Mouse (Mus musculus) WW6 (cell line): ENCODE results near the gene Insig1.

Experiments
- DNase-seq: peaks from one replicate; pipeline ENCODE4 v3.0.0-alpha.2; 2013; ENCODE audit warnings: low read depth, low spot score

The Insig1 gene

DNA sequence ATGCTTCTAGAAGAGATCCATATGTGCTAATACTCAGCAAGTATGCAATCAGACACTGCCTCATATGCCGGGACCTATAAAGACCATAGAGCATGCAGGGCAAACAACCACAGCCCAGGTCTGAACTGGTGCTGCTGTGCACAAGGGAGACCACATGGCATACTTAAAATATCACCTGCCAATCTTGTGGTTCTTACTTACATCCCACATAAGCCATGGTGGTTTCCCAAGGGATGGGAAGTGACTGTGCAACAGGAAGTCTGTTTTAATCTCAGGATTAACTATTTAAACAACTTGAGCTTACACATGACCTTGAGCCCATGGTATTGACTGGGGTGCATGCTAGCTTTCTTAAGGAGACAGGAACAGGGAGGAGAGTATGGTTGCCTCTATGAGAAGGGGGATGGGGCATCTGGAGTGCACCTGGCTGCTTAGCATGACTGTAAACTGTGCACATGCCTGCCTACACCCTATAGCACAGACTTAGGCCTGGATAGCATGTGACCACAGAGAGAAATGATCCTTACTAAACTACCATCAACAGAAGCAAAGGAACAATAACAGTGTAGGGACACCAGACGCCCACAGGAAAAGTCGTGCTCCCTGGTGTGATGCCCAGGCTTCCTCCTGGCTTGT lies 7.1 kb upstream of the Insig1 start:
- DNase-seq = no peak

DNA sequence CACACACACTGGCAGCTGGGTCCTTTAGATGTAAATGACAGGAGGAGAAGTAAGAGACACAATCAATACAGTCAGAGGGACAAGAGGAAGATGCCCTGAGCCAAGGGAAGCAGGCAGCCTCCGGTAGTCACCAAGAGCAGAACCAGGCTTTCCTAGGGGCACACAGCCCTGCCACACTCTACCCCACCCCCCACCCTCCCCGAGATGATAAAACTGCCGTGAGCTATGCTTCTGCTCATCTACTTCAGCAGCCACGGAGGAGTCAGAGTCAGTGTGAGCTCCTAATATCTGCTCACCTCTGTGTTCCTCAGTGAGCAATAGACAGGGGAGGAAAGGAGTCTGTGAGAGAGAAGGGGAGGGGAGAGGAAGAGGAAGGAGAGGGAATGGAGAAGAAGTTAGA lies 5.9 kb upstream of the Insig1 start:
- no peak for DNase-seq

DNA sequence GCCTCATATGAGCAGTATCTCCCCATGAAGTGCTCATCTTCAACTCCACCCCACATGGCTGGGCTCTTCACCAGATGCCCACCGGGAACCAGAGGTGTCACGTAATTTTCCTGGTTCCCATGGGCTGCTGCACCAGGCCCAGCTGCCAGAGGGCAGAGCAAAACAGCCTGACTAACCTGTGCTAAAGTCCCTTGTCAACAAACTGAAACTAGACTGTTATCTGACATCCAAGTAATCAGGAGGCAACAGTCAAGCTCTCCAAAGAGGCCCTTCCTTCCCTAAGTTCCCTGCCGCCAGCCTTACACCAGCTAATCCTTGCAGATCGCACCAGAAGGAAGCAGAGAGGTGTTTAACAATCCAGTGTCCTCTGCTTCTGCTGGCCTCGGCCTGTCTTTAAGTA lies 4.9 kb upstream of the Insig1 start:
- DNase-seq = no peak

DNA sequence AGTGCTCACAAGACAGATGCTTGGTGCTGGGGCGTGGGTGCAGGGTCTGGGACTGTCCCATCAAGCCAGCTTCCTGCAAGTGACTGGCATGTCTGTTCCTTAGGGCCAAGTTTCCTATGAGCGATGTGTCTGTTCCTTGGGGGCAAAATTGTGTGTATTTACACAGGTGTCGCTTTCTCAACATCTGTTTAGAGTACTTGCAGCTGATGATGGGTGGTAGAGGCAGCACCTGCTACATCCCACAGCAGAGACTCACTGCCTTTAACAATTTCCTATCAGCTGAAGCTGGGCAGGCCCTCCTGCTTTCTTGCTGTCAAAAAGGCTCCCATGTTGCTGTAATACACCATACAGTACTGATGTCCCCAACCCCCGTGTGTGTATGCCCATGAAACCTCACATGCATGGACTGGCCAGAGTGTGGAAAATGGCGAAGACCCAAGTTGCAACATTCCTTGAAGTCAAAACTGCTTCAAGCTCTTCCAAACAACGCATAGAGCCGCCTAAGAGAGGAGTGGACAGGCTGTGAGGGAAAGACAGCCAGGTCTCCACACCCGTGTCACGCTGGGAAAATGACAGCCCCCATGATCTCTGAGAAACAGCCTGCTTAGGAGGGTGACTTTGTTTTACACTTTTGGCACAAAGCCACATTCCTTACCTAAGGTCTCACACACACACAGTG lies 875 bp upstream of the Insig1 start:
- DNase-seq = no peak

DNA sequence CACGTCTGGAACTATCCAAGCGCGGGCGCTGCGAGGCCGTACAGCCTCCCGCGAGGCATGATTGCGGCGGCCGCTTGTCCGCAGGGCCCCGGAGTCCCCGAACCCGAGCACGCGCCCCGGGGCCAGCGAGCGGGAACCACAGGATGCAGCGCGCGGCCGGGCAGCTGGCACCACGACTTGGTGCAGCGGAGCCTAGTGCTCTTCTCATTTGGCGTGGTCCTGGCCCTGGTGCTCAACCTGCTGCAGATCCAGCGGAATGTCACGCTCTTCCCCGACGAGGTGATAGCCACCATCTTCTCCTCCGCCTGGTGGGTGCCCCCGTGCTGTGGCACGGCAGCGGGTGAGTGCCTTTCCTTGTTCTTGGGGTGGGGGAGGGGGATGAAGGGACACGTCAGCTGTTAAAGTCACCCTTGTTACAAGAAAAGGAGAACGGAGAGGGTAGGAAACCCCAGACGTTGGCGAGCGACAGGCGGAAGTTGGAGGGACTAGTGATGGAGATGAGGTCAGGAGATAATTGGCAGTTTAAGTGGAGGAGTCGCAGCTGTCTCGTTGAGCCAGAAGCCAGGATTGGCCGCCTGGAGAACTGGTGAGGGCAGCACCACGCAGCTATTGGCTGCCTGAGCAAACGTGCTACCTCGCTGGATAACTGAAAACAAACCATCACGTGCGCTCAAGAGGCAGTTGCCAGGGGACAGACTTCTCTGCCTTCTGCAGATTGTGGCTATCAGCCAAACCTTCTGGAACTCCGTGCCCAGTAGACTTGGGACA lies 477 bp downstream of the Insig1 start:
- DNase-seq = peak; percentile 57

DNA sequence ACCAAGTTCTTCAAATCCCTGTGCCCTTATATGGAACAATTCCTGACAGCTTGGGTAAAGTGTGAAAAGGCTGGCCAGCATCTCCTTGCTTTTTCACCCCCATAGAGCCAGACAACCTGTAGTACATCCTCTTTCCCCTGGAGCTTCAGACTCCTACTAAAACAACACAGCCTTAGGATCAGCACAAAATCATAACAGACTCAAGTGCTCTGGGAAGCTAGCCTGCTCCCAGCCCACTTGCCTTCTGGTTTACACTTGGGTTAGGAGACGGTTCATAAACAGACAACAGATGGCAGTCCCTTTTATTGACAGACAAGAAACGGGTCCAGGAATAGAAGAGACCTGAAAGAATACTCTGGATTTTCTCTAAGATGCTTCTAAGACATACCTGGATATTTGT lies 8.3 kb downstream of the Insig1 start:
- no peak for DNase-seq

DNA sequence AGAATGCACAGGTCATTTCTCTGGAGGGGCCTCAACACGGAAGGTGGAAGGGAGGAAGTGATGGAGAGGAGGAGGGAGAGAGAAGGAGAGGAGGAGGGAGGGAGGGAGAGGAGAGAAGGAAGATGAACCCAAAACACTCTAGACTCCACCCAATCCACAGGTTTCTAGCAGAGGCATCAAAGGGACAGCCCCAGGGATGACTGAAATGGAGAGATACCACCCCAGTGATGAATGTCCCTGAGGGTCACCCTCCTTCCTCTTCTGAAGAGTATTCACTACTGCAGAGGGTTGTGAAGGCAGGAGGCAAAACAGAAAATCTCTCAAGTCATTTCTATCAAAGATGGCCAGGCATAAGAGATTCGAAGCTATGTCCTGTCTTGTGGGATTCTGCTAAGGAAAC lies 10.0 kb downstream of the Insig1 start:
- no peak for DNase-seq

DNA sequence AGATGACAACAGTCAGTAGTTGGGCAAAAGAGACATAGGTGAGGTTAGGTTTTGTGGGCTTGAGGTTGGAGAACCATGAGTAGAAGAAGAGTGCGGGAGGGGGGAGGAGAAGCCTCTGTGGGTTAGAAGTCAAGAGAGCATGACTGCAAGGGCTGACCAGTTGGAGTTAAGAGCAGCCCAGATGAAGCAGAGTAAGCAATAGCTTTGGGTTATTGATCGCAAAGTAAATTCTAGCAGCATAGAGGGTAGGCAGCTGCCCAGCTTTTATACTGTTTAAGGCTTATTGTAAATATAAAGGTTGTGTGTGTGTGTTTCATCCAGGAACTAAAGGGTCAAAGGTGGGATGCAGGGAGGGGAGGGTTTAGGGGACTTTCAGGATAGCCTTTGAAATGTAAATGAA lies 10.7 kb downstream of the Insig1 start:
- DNase-seq = no peak

DNA sequence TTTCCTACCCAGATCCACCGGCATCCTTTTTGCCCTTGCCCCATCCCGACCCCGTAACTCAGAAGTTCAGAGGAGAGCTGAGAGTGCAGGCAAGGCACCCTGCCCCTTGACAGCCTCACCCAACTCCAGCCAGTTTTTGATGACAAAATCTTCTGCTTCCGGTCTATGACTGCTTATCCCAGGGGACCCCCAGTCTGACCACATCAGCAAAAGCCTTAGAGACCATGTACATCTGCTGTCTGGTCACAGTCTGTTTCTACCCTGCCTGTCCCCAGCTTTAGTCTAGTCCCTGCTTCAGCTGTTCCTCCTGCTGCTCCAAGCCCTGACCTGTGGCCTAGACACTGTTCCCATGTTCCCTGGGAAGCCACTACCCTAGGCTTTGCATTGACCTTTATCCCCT lies 11.1 kb downstream of the Insig1 start:
- no peak for DNase-seq

DNA sequence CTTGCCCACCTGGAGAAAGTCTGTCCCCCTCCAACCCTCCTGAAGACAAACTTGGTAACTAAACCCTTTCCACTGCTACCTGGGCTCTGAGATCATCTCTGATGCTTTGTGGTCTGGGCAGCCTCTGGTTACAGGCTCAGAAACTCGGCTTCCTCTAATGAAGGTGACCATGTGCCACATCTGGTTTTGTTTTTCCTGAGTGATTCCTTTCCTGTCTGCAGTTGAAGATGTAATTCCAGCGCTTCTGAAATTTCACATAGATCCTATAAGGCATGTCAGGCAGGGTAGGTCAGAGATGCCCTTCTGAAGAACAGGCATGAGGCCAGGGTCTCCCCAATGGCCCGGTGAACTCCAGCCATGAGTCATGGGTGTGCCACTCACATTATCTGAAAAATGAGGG lies 11.6 kb downstream of the Insig1 start:
- DNase-seq = no peak

DNA sequence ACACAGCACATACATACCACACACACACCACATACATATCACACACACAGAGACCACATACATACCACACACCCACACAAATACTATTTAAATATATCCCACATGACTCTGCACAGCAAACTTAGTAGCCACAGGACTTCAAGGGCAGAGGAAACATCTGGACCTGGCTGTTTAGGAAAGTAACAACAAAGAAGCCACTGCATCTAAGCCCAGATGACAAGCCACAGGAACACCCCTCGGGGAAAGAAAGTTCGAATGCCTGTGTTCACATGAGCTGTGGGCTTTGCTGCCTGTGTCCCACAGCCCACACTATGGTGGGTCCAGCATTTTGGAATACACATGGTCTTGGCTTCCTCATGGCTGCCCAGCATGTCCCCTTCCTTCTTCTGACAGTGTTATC lies 13.6 kb downstream of the Insig1 start:
- DNase-seq = no peak

DNA sequence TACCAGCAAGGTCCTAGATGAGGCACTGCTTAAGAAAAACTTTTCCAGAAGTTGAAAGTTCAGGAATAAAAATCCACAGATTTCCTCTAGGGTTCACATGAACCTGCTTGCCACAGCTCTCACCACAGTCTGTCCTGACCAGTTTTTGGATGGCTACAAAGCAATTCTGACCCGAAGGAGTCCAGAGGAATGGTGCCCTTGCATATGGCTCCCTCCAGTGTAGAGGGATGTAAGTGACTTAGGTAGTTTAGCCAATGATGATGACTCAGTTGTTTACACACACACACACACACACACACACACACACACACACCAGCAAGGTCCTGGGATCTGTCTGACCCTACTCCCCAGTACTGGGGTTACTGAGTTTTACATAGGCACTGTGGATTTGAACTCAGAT lies 19.4 kb downstream of the Insig1 start:
- no peak for DNase-seq

DNA sequence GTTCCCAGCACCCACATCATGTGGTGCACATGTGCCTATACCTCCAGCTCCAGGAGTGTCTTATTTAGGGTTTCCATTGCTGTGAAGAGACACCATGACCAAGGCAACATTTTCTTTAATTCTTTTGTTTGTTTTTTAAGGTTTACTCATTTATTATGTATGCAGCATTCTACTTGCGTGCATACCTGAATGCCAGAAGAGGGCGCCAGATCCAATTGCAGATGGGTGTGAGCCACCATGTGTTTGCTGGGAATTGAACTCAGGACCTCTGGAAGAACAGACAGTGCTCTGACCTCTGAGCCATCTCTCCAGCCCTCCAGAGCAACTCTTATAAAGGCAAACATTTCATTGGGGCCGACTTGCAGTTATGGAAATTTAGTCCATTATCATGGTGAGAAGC lies 21.2 kb downstream of the Insig1 start:
- DNase-seq = no peak

DNA sequence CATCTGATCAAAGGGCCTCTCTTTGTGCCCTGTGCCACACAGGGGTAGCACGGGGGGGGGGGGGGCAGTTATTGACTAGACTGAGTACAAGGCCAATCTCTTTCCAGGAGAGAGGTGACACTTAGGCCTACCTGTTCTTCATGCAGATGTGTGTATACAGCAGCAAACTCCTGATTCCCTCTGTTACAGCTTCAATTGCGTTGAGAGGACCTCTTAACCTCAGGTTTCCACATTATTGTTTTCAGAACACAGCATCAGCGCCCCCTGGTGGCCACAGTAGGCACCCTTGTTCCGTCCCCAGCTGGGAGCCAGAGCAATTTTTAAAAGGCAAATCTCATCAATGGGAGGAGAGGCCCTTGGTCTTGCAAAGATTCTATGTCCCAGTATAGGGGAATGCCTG lies 22.7 kb downstream of the Insig1 start:
- no peak for DNase-seq

DNA sequence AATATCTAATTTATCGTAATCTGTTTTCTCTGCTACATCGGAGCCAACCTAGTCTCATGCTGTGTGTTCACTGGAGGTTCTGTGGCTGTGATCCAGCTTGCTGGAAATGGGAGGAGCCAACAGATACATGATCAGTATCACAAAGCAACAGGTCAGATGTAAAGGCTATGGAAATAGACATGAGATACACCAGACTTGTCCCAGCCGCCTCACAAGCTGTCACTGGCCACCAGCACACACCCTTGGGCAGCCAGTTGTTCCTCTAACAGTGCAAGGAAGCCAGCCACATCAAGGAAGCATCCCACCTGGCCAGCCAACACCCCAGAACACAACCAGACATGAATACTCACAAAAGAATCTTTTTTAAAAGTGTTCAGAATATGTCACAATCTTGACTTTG lies 23.2 kb downstream of the Insig1 start:
- no peak for DNase-seq

DNA sequence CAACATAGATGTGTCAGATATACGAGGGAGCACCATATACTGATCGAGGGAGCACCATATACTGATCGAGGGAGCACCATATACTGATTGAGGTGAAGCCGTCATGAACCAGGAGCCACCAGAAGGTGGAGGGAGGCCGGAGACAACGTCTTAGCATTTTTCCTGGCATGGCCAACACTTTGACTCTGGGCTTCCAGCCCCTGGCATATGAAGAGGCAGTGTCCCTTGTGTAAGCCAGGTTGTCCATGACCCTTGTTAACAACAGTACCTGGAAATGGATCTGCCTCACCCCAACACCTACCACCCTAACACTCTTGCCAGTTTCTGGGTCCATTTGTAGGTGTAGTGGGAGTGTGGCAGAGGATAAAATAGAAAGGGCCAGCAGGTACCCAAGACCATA lies 23.7 kb downstream of the Insig1 start:
- DNase-seq = no peak

DNA sequence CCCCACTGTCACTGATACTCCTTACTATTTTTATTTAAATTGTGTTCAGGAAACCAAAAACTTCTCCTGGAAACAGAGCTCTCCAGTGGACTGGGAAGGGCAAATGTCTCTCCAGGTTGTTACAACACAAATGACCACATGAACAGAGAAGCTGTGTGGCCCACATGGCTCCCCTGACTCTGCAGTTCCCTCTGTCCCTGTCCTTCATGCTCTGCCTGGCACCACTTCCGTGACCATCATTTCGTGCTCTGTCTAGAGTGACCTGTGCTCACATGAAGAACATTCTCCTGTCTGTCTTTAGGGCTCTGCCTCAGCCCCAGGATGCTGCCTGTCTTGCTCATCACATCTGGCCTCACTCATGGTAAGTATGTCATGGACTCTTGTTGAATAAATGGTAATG lies 24.5 kb downstream of the Insig1 start:
- DNase-seq = no peak

DNA sequence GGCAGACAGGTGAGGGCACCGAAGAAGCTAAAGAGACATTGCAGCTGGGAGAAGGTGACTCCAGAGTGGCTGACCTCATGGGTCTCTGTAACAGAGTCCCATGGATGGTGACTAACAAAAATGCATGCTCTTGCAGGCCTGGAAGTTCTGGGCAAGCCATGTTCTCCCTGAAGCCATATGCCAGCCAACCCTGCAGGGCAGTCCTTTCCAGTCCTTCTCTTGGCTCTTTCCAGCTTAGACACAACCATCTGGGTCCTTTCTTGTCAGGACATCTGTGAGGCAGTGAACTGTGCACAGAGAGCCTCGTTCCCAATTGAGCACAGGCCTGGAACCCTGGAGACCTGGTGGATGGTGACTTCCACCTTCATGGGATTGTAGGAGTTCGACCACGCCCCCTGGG lies 35.8 kb downstream of the Insig1 start:
- no peak for DNase-seq

DNA sequence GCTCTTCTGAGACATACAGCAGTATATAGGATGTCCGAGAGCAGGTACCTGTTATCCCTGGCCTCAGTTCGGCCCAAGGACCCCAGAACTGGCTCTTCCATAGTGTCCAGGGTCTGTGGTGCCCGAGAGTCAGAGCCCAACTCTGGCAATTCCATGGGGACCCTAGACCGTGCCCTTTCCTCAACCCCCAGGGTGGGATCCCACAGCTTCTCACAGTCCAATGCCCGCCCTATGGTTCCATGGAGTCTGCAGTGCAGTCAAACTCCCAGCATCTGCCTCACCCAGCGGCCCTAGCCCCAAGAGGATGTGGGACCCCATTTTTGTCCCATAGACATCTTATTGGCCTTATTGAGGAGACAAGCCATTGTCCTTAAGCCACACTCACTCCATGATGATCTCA lies 36.8 kb downstream of the Insig1 start:
- no peak for DNase-seq

DNA sequence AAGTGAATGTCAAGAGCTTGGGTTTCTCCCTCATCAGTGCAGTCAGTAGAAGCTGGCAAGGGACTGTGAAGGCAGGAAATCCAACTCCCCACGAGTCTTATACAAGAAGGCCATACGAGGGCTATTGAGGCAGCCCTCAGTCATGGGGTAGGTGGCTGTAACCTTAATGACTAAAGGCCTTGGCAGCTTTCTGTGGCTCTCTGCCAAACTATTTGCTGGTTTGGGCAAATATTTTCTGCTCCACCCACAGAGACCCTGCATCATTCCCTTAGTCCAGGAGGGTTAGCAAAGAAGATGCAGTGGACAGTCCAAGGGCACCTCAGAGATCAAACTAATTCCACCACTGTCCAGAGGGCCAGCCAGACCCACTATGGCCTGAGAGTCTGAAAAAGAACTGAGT lies 39.7 kb downstream of the Insig1 start:
- DNase-seq = no peak

DNA sequence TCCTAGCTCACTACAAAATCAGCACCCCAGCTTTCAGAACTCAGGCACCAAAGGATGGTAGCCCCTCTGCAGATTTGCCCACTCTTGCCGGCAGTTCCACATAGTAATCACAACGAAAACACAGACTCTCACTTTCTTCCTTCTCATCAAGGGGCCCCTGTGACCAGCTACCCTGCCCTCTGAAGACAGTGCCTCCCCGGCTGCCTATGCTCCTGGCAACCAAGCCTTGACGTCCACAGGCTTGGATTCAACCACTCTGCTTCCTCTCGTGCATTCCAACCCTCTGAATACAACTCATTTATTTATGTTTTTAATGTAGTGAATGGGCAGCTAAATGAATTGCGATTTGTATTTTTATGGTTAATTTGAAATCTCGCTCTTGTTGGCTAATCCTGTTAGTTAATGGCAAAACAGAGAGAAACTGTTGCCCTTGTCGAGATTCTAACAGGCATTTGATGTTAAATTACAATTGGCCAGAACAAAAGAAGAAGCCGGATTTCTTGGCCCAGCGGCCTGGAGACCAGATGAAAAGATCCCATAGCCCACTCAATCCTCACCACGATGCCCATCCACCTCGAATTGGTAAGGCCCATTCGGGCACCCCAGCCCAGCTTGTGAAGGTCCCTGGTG lies 46.2 kb downstream of the Insig1 start:
- no peak for DNase-seq

DNA sequence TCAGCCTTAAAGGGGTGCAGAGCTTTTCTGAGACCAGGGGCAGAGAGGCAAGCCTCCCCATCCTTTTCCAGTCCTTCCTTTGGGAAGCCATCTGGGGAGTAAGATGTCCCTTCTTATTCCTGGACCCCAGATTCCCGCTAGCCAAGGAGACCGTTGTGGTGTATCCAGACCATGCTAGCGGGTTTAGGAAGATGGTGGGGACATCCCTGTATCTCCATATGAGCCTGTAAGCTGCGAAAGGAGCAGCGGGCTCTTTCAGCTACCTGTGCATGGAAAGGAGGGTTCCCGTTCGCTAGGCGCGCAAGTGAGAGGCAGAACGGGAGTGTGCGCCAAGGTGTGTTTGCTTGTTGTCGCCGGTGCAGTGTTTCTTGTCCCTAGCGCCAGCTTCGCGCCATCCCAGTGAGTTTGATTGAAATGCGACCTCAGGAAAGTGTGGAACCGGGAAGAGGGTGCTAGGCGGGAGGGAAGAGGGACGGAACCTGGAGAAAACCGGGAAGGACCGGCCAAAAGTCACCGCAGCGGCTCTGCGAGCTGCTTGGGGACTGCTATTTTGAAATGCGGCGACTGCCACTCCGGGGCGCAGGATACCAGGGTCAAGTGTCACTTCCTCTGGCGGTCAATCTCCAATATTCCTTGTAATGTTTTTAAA lies 46.8 kb downstream of the Insig1 start:
- DNase-seq = no peak
